Mouse (Mus musculus) hindbrain, embryonic 15.5 days (tissue): Measurements from ENCODE around the gene 4921507P07Rik. TPM values are rescaled to one million over a fixed set of nuclear protein-coding genes. Genes with fewer than 3 reads are reported as not detected.

Experiments used
- ATAC-seq: fragments of 200-750 bp; cut with Nextera tagmentation; 2 replicates; pipeline ENCODE4 v1.8.0; 2017; ENCODE audit warnings: low read depth, moderate number of reproducible peaks, moderate TSS enrichment; ENCODE audit not compliant: low FRiP score
- H3K27ac ChIP-seq: fragments of 300-500 bp; sonication (generic); replicated peaks from 2 replicates; pipeline ENCODE4 v1.5.1; 2015; ENCODE audit warnings: mild to moderate bottlenecking, inconsistent platforms
- H3K27me3 ChIP-seq: fragments of 300-500 bp; sonication (generic); 2 replicates; pipeline ENCODE4 v1.6.1; 2015; ENCODE audit warnings: control low read depth, inconsistent platforms
- H3K36me3 ChIP-seq: fragments of 300-500 bp; sonication (generic); 2 replicates; pipeline ENCODE4 v1.6.1; 2015; ENCODE audit warnings: control low read depth, inconsistent platforms
- H3K4me1 ChIP-seq: fragments of 300-500 bp; sonication (generic); replicated peaks from 2 replicates; pipeline ENCODE4 v1.6.1; 2015; ENCODE audit warnings: control low read depth, inconsistent platforms
- H3K4me2 ChIP-seq: fragments of 300-500 bp; sonication (generic); 2 replicates; pipeline ENCODE4 v1.6.1; 2015; ENCODE audit warnings: moderate library complexity, mild to moderate bottlenecking, inconsistent platforms
- H3K4me3 ChIP-seq: fragments of 300-500 bp; sonication (generic); 2 replicates; pipeline ENCODE4 v1.5.1; 2015; ENCODE audit warnings: mild to moderate bottlenecking, inconsistent platforms
- H3K9ac ChIP-seq: fragments of 300-500 bp; sonication (generic); 2 replicates; pipeline ENCODE4 v1.6.1; 2015; ENCODE audit warnings: inconsistent platforms
- H3K9me3 ChIP-seq: fragments of 300-500 bp; sonication (generic); 2 replicates; pipeline ENCODE4 v1.6.1; 2016; ENCODE audit warnings: control low read depth, inconsistent platforms
- WGBS: fragments of 180-500 bp; shearing (Covaris S2); methylation state at CpG from one replicate; pipeline ENCODE4 v1.1.7; 2015; 5-methylcytosine and 5-hydroxymethylcytosine counted together
- polyA plus RNA-seq: library from polyadenylated mRNA; unstranded; fragments of >200 nt; fragmentation: Nextera tagmentation; extraction: Ambion mirVana; gene quantifications from 2 replicates; pipeline ENCODE4 v1.2.1, GENCODE M21; 2015

Gene 4921507P07Rik
- polyA plus RNA-seq, 1 experiment from 2014 or later, result 3.4 TPM

- H3K4me2 ChIP-seq, result no peak overlapping the region
- ATAC-seq, result no peak
- H3K9ac ChIP-seq, result no peak overlapping the region
- no peaks in the 10 kb centered on the region for H3K27me3 ChIP-seq
- H3K9me3 ChIP-seq, result no peaks in the 10 kb centered on the region
- no peak overlapping the region for H3K27ac ChIP-seq
- H3K4me1 ChIP-seq, result no peaks in the 10 kb centered on the region
- H3K36me3 ChIP-seq, result no peaks in the 10 kb centered on the region
- WGBS, result 80% methylated on average over 5 of the region's 5 CpGs
- no peak overlapping the region for H3K4me3 ChIP-seq
Measured at GRCm38 (mm10) chr6:50552881-50553518, 43.4 kb downstream of the 4921507P07Rik start.

GRCm38 (mm10) chr6:50549791-50550190, 46.6 kb downstream of the 4921507P07Rik start:
- no peaks in the 10 kb centered on the region for H3K27me3 ChIP-seq
- no peaks in the 10 kb centered on the region for H3K9me3 ChIP-seq
- H3K36me3 ChIP-seq, result no peaks in the 10 kb centered on the region
- H3K27ac ChIP-seq, result no peak overlapping the region
- H3K4me2 ChIP-seq, result no peak overlapping the region
- H3K4me3 ChIP-seq, result no peak overlapping the region
- ATAC-seq, result no peak
- no peaks in the 10 kb centered on the region for H3K4me1 ChIP-seq
- 80% methylated on average over 7 of the region's 7 CpGs for WGBS
- no peak overlapping the region for H3K9ac ChIP-seq

DNA sequence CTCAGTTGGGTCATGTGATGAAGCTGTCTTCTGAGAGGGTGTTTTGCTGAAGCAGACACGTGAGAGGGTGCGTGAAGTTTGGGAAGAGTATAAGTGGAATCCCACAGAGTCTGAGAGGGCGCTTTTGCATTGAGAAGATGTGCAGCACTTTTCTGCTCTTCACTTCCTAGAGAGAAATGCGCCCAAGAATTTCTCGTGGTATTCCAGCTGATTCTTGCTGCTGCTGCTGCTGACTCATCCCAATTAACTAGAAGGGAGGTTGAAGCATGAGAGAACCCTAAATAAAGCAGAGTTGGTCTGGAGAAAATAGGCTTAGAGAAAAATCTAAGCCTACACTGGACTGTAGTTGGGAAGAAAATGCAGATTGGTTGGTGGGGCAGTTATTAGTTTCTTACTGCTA, 47.4 kb downstream of the 4921507P07Rik start:
- 82% methylated on average over 5 of the region's 5 CpGs for WGBS
- Histone ChIP-seq H3K27me3 (no peaks in the 10 kb centered on the region), H3K27ac (no peak overlapping the region), H3K36me3 (no peaks in the 10 kb centered on the region), H3K9ac (no peak overlapping the region), H3K9me3 (no peaks in the 10 kb centered on the region), H3K4me3 (no peak overlapping the region), H3K4me2 (no peak overlapping the region), H3K4me1 (no peaks in the 10 kb centered on the region)
- ATAC-seq, result no peak

GRCm38 (mm10) chr6:50545412-50546043, 50.9 kb downstream of the 4921507P07Rik start:
- H3K36me3 ChIP-seq, result no peaks in the 10 kb centered on the region
- H3K27ac ChIP-seq, result no peak overlapping the region
- no peak overlapping the region for H3K9ac ChIP-seq
- H3K27me3 ChIP-seq, result no peaks in the 10 kb centered on the region
- H3K9me3 ChIP-seq, result no peaks in the 10 kb centered on the region
- ATAC-seq, result peak; percentile 66; the same call in 1 of the 2 replicates
- no peak overlapping the region for H3K4me2 ChIP-seq
- H3K4me3 ChIP-seq, result no peak overlapping the region
- WGBS, result 29% methylated on average over 10 of the region's 10 CpGs
- no peaks in the 10 kb centered on the region for H3K4me1 ChIP-seq

GRCm38 (mm10) chr6:50542535-50542934, 53.9 kb downstream of the 4921507P07Rik start:
- H3K36me3 ChIP-seq, result no peaks in the 10 kb centered on the region
- H3K27me3 ChIP-seq, result no peaks in the 10 kb centered on the region
- H3K4me2 ChIP-seq, result no peak overlapping the region
- 95% methylated on average over 1 of the region's 1 CpGs for WGBS
- ATAC-seq, result no peak
- no peak overlapping the region for H3K9ac ChIP-seq
- no peaks in the 10 kb centered on the region for H3K9me3 ChIP-seq
- H3K4me3 ChIP-seq, result no peak overlapping the region
- H3K4me1 ChIP-seq, result no peaks in the 10 kb centered on the region
- no peak overlapping the region for H3K27ac ChIP-seq

DNA sequence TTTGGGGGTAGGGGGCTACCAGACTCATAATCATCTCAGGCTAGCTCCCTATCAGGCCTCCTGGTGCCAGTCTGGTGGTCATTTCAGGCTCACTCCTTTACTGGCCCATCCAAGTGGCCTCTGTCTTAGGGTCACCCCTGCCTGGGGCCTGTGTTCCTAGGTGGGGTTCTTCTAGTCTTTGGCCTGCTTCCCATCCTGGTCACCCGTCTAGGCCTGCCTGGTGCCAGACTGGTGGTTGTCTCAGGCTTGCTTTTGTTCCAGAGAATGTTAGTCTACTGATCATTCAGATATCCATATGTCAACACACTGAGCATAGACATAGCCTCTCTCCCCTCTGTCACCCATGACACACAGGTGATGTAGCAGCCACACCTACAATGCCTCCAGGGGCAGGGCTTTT, 56.8 kb downstream of the 4921507P07Rik start:
- 64% methylated on average over 1 of the region's 1 CpGs for WGBS
- H3K9me3 ChIP-seq, result no peaks in the 10 kb centered on the region
- ATAC-seq, result no peak

GRCm38 (mm10) chr6:50536461-50536892, 60.0 kb downstream of the 4921507P07Rik start:
- Histone ChIP-seq H3K27me3 (0 out of 2 replicates have a peak, but pooled peaks cover 3% of the 10 kb centered on the region), H3K4me3 (no peak overlapping the region), H3K4me1 (0 out of 2 replicates have a peak, but pooled peaks cover 2% of the 10 kb centered on the region), H3K4me2 (peak overlapping the region; percentile 14; the same call in 1 of the 2 replicates), H3K27ac (no peak overlapping the region), H3K36me3 (no peaks in the 10 kb centered on the region), H3K9me3 (no peaks in the 10 kb centered on the region), H3K9ac (no peak overlapping the region)
- ATAC-seq, result peak; percentile 88
- 10% methylated on average over 7 of the region's 7 CpGs for WGBS

More for the DNA sequence above, 56.8 kb downstream of the 4921507P07Rik start:
- Histone ChIP-seq H3K4me2 (no peak overlapping the region), H3K27me3 (no peaks in the 10 kb centered on the region), H3K4me1 (0 out of 2 replicates have a peak, but pooled peaks cover 2% of the 10 kb centered on the region), H3K27ac (no peak overlapping the region), H3K4me3 (no peak overlapping the region), H3K9ac (no peak overlapping the region), H3K36me3 (no peaks in the 10 kb centered on the region)

DNA sequence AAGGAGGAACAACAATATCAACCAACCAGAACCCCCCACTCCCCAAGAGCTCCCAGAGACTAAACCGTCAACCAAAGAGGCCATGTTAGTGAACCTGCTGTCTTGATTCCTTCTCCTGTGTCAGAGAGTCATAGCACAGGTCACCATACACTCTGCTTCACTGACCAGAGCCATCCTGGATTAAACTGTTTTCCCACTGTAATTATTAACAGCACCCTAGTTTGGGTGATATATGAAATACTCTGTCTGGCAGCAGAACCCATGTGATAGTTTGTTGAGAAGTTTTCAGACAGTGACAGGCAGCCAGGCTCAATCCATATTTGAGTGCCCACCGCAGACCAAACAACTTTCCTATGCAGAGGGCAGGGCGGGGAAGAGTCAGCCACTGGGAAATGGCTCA, 61.1 kb downstream of the 4921507P07Rik start:
- H3K27ac ChIP-seq, result no peak overlapping the region
- no peak for ATAC-seq
- H3K4me2 ChIP-seq, result no peak overlapping the region
- no peaks in the 10 kb centered on the region for H3K36me3 ChIP-seq
- WGBS, result 84% methylated on average over 3 of the region's 3 CpGs
- H3K9me3 ChIP-seq, result no peaks in the 10 kb centered on the region
- 0 out of 2 replicates have a peak, but pooled peaks cover 2% of the 10 kb centered on the region for H3K4me1 ChIP-seq
- H3K27me3 ChIP-seq, result 0 out of 2 replicates have a peak, but pooled peaks cover 3% of the 10 kb centered on the region
- no peak overlapping the region for H3K9ac ChIP-seq
- H3K4me3 ChIP-seq, result no peak overlapping the region

- Histone ChIP-seq H3K36me3 (no peaks in the 10 kb centered on the region), H3K9ac (no peak overlapping the region), H3K27me3 (0 out of 2 replicates have a peak, but pooled peaks cover 3% of the 10 kb centered on the region), H3K9me3 (no peaks in the 10 kb centered on the region), H3K4me2 (no peak overlapping the region), H3K4me3 (no peak overlapping the region), H3K27ac (no peak overlapping the region), H3K4me1 (0 out of 2 replicates have a peak, but pooled peaks cover 2% of the 10 kb centered on the region)
- ATAC-seq, result no peak
- 74% methylated on average over 8 of the region's 8 CpGs for WGBS
Measured at GRCm38 (mm10) chr6:50531920-50532319, 64.5 kb downstream of the 4921507P07Rik start.

DNA sequence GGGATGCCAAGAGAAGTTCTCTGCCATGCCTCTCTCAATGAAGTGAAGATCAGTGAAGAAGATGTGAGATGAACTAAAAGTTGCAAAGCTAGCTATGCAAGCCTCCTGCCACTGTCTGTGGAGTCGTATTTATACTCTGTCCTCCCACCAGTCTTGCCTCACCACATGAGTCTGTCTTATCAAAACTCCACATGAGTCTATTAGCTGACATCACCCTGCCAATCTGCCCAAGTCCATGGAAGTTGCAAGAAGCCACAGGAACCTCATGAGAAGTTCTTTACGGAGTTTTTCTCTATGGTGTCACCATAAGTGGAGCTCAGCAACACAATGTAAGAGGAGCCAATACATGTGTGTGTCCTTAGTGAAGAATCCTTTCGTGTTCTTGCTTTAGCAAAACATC, 65.4 kb downstream of the 4921507P07Rik start:
- H3K9ac ChIP-seq, result no peak overlapping the region
- no peaks in the 10 kb centered on the region for H3K36me3 ChIP-seq
- H3K4me3 ChIP-seq, result no peak overlapping the region
- 89% methylated on average over 3 of the region's 3 CpGs for WGBS
- H3K27ac ChIP-seq, result no peak overlapping the region
- H3K9me3 ChIP-seq, result no peaks in the 10 kb centered on the region
- no peak for ATAC-seq
- no peak overlapping the region for H3K4me2 ChIP-seq
- H3K27me3 ChIP-seq, result 0 out of 2 replicates have a peak, but pooled peaks cover 3% of the 10 kb centered on the region
- H3K4me1 ChIP-seq, result peaks cover 3% of the 10 kb centered on the region; the same call in 1 of the 2 replicates

- Histone ChIP-seq H3K4me2 (no peak overlapping the region), H3K9me3 (no peaks in the 10 kb centered on the region), H3K36me3 (no peaks in the 10 kb centered on the region), H3K27ac (no peak overlapping the region), H3K4me1 (peaks cover 3% of the 10 kb centered on the region; the same call in 1 of the 2 replicates), H3K4me3 (no peak overlapping the region), H3K9ac (no peak overlapping the region), H3K27me3 (0 out of 2 replicates have a peak, but pooled peaks cover 3% of the 10 kb centered on the region)
- ATAC-seq, result no peak
- WGBS, result 94% methylated on average over 11 of the region's 11 CpGs
Measured at GRCm38 (mm10) chr6:50529194-50529593, 67.2 kb downstream of the 4921507P07Rik start.

DNA sequence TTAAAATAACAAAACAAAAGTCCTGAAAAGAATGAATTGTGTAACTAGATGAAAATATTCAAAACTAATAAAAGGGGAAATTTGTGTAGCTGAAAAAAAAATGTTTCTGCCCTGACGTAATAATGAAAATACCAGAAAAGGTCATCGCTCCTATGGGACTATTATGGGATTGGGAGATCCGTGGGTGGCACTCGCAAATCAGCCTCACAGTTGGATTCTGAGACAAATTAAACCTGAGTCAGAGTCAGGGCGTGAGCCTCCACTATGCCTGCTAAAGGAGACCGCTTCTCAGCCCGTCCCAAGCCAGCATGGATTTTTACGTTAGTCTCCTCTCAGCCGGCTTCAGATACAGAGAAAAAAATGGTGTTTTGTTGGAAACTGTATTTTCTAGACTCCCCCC, 69.0 kb downstream of the 4921507P07Rik start:
- no peak for ATAC-seq
- Histone ChIP-seq H3K9me3 (no peaks in the 10 kb centered on the region), H3K27ac (no peak overlapping the region), H3K27me3 (no peaks in the 10 kb centered on the region), H3K4me3 (no peak overlapping the region), H3K4me1 (peaks cover 3% of the 10 kb centered on the region; the same call in 1 of the 2 replicates), H3K9ac (no peak overlapping the region), H3K4me2 (no peak overlapping the region), H3K36me3 (no peaks in the 10 kb centered on the region)
- WGBS, result 67% methylated on average over 9 of the region's 9 CpGs
